In genomic region chr2:154731916-154732315, GRCm38 (mm10) we compare ENCODE assay signal across 14 mouse cellular contexts. TPM values are rescaled to one million over a fixed set of nuclear protein-coding genes. Genes with fewer than 3 reads are reported as not detected.
"Had no signal": no experiment of that assay in that cellular context is flagged by ENCODE, and none has a peak within 500 bp of the region (broad histone marks: within the 10 kb centered on the region; RNA-seq: fewer than 3 reads in every experiment).

No protein-coding gene starts in this region.

- H3K4me3 ChIP-seq: liver, embryonic 13.5 days; midbrain, embryonic 15.5 days had no signal

- H3K9ac ChIP-seq: liver, embryonic 13.5 days; liver, postnatal 0 days; midbrain, embryonic 15.5 days had no signal

- H3K9me3 ChIP-seq: liver, embryonic 13.5 days; midbrain, embryonic 15.5 days had no signal

- H3K27me3 ChIP-seq: liver, embryonic 13.5 days; midbrain, embryonic 15.5 days had no signal

- DNase-seq: kidney, adult 9 months; kidney, postnatal 14 days; left cerebral cortex, postnatal 4 days; liver; liver, embryonic 13.5 days; liver, postnatal 0 days; thymus, adult 18-20 months; thymus, postnatal 14 days had no signal

- H3K36me3 ChIP-seq: liver, embryonic 13.5 days; midbrain, embryonic 15.5 days had no signal

- ATAC-seq: intestine, embryonic 16.5 days; liver, postnatal 0 days; lung, postnatal 0 days; midbrain, embryonic 15.5 days had no signal

- H3K4me2 ChIP-seq: liver, embryonic 13.5 days; midbrain, embryonic 15.5 days had no signal

- H3K4me1 ChIP-seq: liver, embryonic 13.5 days; midbrain, embryonic 15.5 days had no signal

- H3K27ac ChIP-seq: liver, embryonic 13.5 days; midbrain, embryonic 15.5 days had no signal

RNA-seq across cellular contexts. Expression of gene Gm14214, which starts 37.9 kb away (rescaled TPM):
- polyA plus RNA-seq: intestine, embryonic 16.5 days; large intestine, adult 2 months; liver, embryonic 13.5 days; liver, postnatal 0 days; lung, postnatal 0 days; midbrain, embryonic 15.5 days; neural tube, embryonic 14.5 days; stomach, embryonic 14.5 days had no signal

RNA-seq across cellular contexts. Expression of gene a, which starts 59.3 kb away (rescaled TPM):
- polyA plus RNA-seq: intestine, embryonic 16.5 days; liver, postnatal 0 days; lung, postnatal 0 days; neural tube, embryonic 14.5 days; stomach, embryonic 14.5 days had no signal
